Mouse (Mus musculus) intestine, postnatal 0 days (tissue): ENCODE measurements around the gene Safb. TPM values are rescaled to one million over a fixed set of nuclear protein-coding genes. Genes with fewer than 3 reads are reported as not detected.

Source experiments
- ATAC-seq: fragments of 200-750 bp; cut with Nextera tagmentation; 2 replicates; pipeline ENCODE4 v1.8.0; 2017; ENCODE audit warnings: mild to moderate bottlenecking, moderate TSS enrichment, moderate library complexity
- H3K27ac ChIP-seq: fragments of 300-500 bp; sonication (generic); 2 replicates; pipeline ENCODE4 v1.5.1; 2014; ENCODE audit warnings: mild to moderate bottlenecking, low read depth, low read length, moderate library complexity
- H3K27me3 ChIP-seq: fragments of 300-500 bp; sonication (generic); replicated peaks from 2 replicates; pipeline ENCODE4 v1.6.1; 2014; ENCODE audit warnings: low read length, mixed read lengths; ENCODE audit not compliant: control insufficient read depth, insufficient read depth
- H3K36me3 ChIP-seq: fragments of 300-500 bp; sonication (generic); 2 replicates; pipeline ENCODE4 v1.6.1; 2014; ENCODE audit warnings: mild to moderate bottlenecking, moderate library complexity; ENCODE audit not compliant: control insufficient read depth, insufficient read depth
- H3K4me1 ChIP-seq: fragments of 300-500 bp; sonication (generic); replicated peaks from 2 replicates; pipeline ENCODE4 v1.6.1; 2014; ENCODE audit warnings: antibody characterized with exemption, low read length, mixed read lengths; ENCODE audit not compliant: control insufficient read depth, insufficient read depth
- H3K4me2 ChIP-seq: fragments of 300-500 bp; sonication (generic); replicated peaks from 2 replicates; pipeline ENCODE4 v1.6.1; 2014; ENCODE audit warnings: low read depth, mild to moderate bottlenecking, moderate library complexity
- H3K4me3 ChIP-seq: fragments of 300-500 bp; sonication (generic); 2 replicates; pipeline ENCODE4 v1.5.1; 2014; ENCODE audit warnings: low read depth, low read length
- H3K9ac ChIP-seq: fragments of 300-500 bp; sonication (generic); 2 replicates; pipeline ENCODE4 v1.6.1; 2014; ENCODE audit warnings: mild to moderate bottlenecking, low read depth, low read length
- H3K9me3 ChIP-seq: fragments of 300-500 bp; sonication (generic); 2 replicates; pipeline ENCODE4 v1.6.1; 2016; ENCODE audit warnings: mixed run types; ENCODE audit not compliant: control insufficient read depth
- CTCF ChIP-seq: sonication (generic); IDR thresholded peaks from 2 replicates; pipeline ENCODE4 v1.5.1; 2016; ENCODE audit warnings: low read depth, mild to moderate bottlenecking, control low read depth, antibody characterized with exemption, moderate library complexity
- WGBS: fragments of 180-500 bp; shearing (Covaris S2); extraction: QIAGEN DNeasy Blood & Tissue Kit; methylation state at CpG from one replicate; pipeline ENCODE4 v1.1.7; 2014; 5-methylcytosine and 5-hydroxymethylcytosine counted together
- polyA plus RNA-seq: library from polyadenylated mRNA; unstranded; fragments of >200 nt; fragmentation: Nextera tagmentation; extraction: Ambion mirVana; gene quantifications from 2 replicates; pipeline ENCODE4 v1.2.1, GENCODE M21; 2015

Gene Safb
- polyA plus RNA-seq, 1 experiment from 2014 or later = 40.0 TPM

DNA sequence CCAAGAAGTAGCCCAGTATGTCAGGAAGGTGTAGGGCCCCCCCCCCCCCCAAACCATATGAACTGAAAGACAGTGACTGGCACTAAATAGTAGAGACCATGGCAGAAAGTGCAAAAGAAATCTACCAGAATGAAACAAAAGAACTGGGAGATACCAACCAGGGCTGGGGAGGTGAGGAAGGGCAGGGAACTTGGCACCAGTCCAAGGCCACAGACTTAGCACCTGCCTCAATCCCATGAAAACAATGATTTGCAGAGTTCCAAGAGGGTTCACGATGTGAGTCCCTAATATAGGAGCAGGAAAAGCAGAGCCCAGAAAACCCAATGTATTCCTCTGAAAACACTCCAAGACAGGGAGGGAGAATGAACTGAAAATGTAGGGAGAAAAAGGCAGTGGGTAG is 12.5 kb upstream of the Safb start:
- H3K27ac ChIP-seq = no peak overlapping the region; the same call in 1 of the 2 replicates

DNA sequence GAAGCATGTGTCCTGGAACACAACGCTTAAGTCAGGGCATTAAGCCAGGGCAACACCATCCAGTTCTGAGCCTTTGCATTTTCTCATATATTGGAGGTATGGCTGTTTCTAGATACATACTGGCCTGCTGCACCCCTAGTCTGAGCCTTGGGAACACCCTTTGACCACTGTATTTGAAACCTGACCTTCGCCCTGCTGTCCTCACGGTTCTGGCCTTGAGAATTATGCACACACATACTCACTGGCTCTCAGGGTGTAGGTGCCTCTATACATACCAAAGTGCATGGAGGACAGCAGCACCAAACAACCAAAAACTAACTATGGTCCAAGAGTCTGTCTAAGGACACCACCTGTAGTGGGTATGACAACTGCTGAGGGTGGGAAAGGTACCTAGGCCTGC is 11.7 kb upstream of the Safb start:
- peak; percentile 26; the same call in 1 of the 2 replicates for ATAC-seq
- H3K27ac ChIP-seq = peak overlapping the region; percentile 41

More for the DNA sequence above, 12.5 kb upstream of the Safb start:
- no peak for ATAC-seq
- TF ChIP-seq CTCF = no peak
- H3K36me3 ChIP-seq = peaks cover 81% of the 10 kb centered on the region
- no peaks in the 10 kb centered on the region for H3K27me3 ChIP-seq
- H3K9me3 ChIP-seq = no peaks in the 10 kb centered on the region
- H3K4me1 ChIP-seq = no peaks in the 10 kb centered on the region
- no peak overlapping the region for H3K4me2 ChIP-seq
- no peak overlapping the region for H3K9ac ChIP-seq
- WGBS = 14% methylated on average over 1 of the region's 1 CpGs
- H3K4me3 ChIP-seq = no peak overlapping the region

DNA sequence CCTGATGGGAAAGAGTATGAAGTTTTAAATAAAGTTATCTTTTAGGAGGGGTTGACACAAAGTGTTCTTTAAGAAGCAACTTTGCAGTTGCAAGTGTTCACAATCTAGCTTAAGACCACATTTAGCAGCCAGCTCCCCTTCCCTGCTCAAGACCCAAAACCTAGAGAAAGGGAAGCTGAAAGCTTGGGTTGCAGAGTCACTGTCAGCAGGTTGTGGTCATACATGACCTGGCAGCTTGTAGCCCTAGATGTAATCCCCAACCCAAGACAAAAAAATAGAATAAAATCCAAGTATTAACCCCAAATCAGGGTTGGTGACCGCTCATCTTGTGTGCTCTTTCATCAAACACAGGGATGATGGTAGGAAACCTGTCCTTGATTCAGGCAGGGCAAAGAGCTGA is 1.6 kb upstream of the Safb start:
- peak overlapping the region; percentile 72 for H3K4me3 ChIP-seq
- TF ChIP-seq CTCF = no peak
- no peaks in the 10 kb centered on the region for H3K9me3 ChIP-seq
- H3K27me3 ChIP-seq = no peaks in the 10 kb centered on the region
- peak overlapping the region; percentile 79; the same call in 1 of the 2 replicates for H3K9ac ChIP-seq
- no peak overlapping the region for H3K27ac ChIP-seq
- peaks cover 42% of the 10 kb centered on the region for H3K36me3 ChIP-seq
- WGBS = 62% methylated on average over 1 of the region's 1 CpGs
- 0 out of 2 replicates have a peak, but pooled peaks cover 7% of the 10 kb centered on the region for H3K4me1 ChIP-seq
- peak overlapping the region; percentile 84 for H3K4me2 ChIP-seq
- ATAC-seq = no peak

More for the DNA sequence above, 11.7 kb upstream of the Safb start:
- Histone ChIP-seq H3K27me3 (no peaks in the 10 kb centered on the region), H3K4me3 (no peak overlapping the region), H3K36me3 (peaks cover 81% of the 10 kb centered on the region), H3K9ac (no peak overlapping the region), H3K4me1 (no peaks in the 10 kb centered on the region), H3K9me3 (no peaks in the 10 kb centered on the region), H3K4me2 (no peak overlapping the region)
- WGBS = 67% methylated on average over 3 of the region's 3 CpGs
- TF ChIP-seq CTCF = no peak

DNA sequence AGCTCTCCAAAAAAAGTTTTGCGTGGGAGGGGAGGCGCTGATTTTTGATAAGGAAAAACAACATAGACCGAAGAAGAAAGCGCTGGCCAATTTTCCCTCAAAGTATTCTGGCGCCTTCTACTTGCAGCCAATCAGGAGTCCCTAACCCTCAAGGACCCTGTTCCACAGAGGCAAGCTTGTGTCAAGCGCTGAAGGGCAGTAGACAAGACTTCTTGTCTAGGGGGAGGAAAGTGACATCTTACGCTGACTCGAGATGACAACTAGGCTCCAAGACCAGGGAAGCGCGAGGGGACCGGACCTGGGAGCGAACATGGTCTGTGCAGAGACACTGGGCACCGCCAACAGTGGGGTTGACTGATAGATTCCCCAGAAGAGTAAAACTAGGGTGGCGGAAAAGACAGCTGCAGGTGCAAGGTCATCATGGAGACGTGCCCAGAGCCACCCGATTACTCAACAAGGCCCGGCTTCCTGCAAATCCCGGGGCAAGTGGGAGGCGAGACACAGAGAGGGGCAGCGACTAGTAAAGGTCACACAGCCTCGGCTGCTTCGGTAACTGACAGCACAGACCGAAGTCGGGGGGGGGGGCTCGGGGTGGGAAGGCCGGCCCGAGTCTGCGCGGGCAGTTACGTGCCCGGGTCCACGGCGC is 891 bp upstream of the Safb start:
- TF ChIP-seq CTCF = no peak
- no peaks in the 10 kb centered on the region for H3K27me3 ChIP-seq
- H3K9ac ChIP-seq = peak overlapping the region; percentile 79
- H3K4me2 ChIP-seq = peak overlapping the region; percentile 84
- peaks cover 42% of the 10 kb centered on the region for H3K36me3 ChIP-seq
- H3K27ac ChIP-seq = peak overlapping the region; percentile 96
- no peaks in the 10 kb centered on the region for H3K9me3 ChIP-seq
- ATAC-seq = peak; percentile 1; the same call in 1 of the 2 replicates
- 1% methylated on average over 29 of the region's 33 CpGs for WGBS
- H3K4me3 ChIP-seq = peak overlapping the region; percentile 72
- 0 out of 2 replicates have a peak, but pooled peaks cover 7% of the 10 kb centered on the region for H3K4me1 ChIP-seq

DNA sequence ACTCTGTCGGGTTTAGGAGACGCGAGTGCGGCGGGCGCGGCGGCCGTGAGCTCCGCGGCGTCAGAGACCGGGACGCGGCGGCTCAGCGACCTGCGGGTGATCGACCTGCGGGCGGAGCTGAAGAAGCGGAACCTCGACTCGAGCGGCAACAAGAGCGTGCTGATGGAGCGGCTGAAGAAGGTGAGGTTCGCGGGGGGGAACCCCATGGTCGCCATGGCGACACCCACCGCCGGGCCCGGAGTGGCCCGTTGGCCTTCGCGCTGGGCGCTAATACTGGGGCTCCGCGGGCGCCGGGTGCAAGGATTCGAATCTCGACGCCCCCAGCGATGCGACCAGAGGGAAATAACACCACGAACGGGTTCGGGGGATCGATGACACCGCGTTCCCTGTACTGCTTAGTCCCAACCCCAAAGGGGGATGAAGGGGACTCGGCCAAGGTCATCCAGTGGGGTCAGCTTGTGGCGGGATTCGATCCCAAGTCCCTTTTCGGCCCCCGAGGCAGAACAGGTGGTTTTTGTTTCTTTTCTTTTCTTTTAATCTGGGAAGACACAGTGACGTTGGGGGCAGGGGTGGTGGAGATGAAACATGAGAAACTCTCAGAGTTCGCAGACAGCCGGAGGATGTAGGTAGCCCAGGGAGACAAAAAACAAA is 671 bp downstream of the Safb start:
- Histone ChIP-seq H3K27ac (peak overlapping the region; percentile 96), H3K36me3 (peaks cover 47% of the 10 kb centered on the region), H3K27me3 (no peaks in the 10 kb centered on the region), H3K4me2 (peak overlapping the region; percentile 70), H3K4me3 (peak overlapping the region; percentile 95), H3K9ac (peak overlapping the region; percentile 90), H3K9me3 (no peaks in the 10 kb centered on the region), H3K4me1 (0 out of 2 replicates have a peak, but pooled peaks cover 7% of the 10 kb centered on the region)
- TF ChIP-seq CTCF = no peak
- under 1% methylated on average over 61 of the region's 61 CpGs for WGBS
- ATAC-seq = peak; percentile 15; the same call in 1 of the 2 replicates

DNA sequence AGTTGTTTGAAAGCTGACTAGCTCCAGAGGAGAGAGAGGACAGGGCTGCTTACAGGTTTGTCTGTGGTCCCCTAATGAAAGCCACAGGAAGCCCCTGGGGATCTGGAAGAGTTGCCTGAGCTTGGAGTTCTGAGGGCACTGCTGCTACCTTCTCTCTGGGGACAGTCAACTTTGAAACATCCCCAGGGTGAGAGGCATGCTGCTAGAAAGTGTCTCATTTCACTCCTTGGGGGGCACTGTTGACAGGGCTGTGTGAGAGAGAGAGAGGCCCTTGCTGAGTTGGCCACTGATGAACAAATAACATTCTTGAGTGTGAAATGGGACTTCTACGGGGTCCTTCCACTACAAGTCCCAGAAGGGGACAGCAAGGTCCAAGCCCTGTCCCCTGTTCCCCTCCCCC is 3.1 kb downstream of the Safb start:
- no peak for ATAC-seq
- 80% methylated on average over 1 of the region's 1 CpGs for WGBS
- Histone ChIP-seq H3K27me3 (no peaks in the 10 kb centered on the region), H3K36me3 (peaks cover 45% of the 10 kb centered on the region), H3K27ac (peak overlapping the region; percentile 54; the same call in 1 of the 2 replicates), H3K4me3 (no peak overlapping the region), H3K9ac (no peak overlapping the region), H3K9me3 (no peaks in the 10 kb centered on the region), H3K4me1 (0 out of 2 replicates have a peak, but pooled peaks cover 4% of the 10 kb centered on the region), H3K4me2 (no peak overlapping the region)
- TF ChIP-seq CTCF = no peak
